9 mouse cellular contexts compared by ENCODE assay signal in genomic region chr12:69500600-69501345, GRCm38 (mm10).
DNase-seq lines count a peak whose midpoint lies in the region; ATAC-seq and TF ChIP-seq lines count a peak whose summit lies in the region.
"Had no signal": no experiment of that assay in that cellular context is flagged by ENCODE, and none has a peak within 500 bp of the region (broad histone marks: within the 10 kb centered on the region; RNA-seq: fewer than 3 reads in every experiment).

No protein-coding gene starts in this region.

- H3K4me1 ChIP-seq in forebrain, embryonic 15.5 days, result peaks cover 35% of the 10 kb centered on the region
- H3K4me1 ChIP-seq in lung, postnatal 0 days (ENCODE audit: insufficient read depth, low read depth, low read length), result peaks cover 29% of the 10 kb centered on the region

- no peak for TF ChIP-seq CTCF in lung, postnatal 0 days (IDR thresholded peaks at IDR 0.05)

- H3K36me3 ChIP-seq in forebrain, embryonic 15.5 days, result no peaks in the 10 kb centered on the region
- no peaks in the 10 kb centered on the region for H3K36me3 ChIP-seq in lung, postnatal 0 days (ENCODE audit: insufficient read depth, low read length)

- no peaks in the 10 kb centered on the region for H3K9me3 ChIP-seq in forebrain, embryonic 15.5 days
- H3K9me3 ChIP-seq in lung, postnatal 0 days (ENCODE audit: low read length), result no peaks in the 10 kb centered on the region
- H3K9me3 ChIP-seq: megakaryocyte, embryonic 14.5 days had no signal

- H3K27ac ChIP-seq in forebrain, embryonic 15.5 days (replicated peaks), result peak overlapping the region; percentile 86
- H3K27ac ChIP-seq in lung, postnatal 0 days (ENCODE audit: low read length), result peak overlapping the region; percentile 96

- peak; percentile 45 for DNase-seq in layer of hippocampus, adult 9-11 months
- no peak for DNase-seq in layer of hippocampus, postnatal 25 days (ENCODE audit: extremely low spot score in 1 of 2, low spot score in 1 of 2)
- DNase-seq in NIH3T3 (ENCODE audit: low read depth), result peak; percentile 76
- DNase-seq in lung, postnatal 0 days (ENCODE audit: low spot score), result peak; percentile 67
- DNase-seq in embryo, embryonic 10 days (ENCODE audit: low spot score), result no peak
- no peak for DNase-seq in ovary, postnatal 10 days (ENCODE audit: low spot score)

- no peak overlapping the region for H3K9ac ChIP-seq in forebrain, embryonic 15.5 days (replicated peaks)
- no peak overlapping the region for H3K9ac ChIP-seq in lung, postnatal 0 days (replicated peaks; ENCODE audit: low read depth)

- no peak for TF ChIP-seq EP300 in lung, postnatal 0 days (IDR thresholded peaks at IDR 0.05)

- 67% methylated on average over 15 of the region's 15 CpGs for WGBS in forebrain, embryonic 15.5 days
- WGBS in lung, postnatal 0 days, result 47% methylated on average over 15 of the region's 15 CpGs

- no peak for ATAC-seq in forebrain, embryonic 15.5 days (replicated peaks)
- peak; percentile 18 to 36; a peak in 1 of 4 replicates for ATAC-seq in hematopoietic stem cell, adult 5-6 weeks (replicated peaks in 1 of 2; ENCODE audit: insufficient read depth in 1 of 2, low FRiP score in 2 of 2, low TSS enrichment in 1 of 2, low read depth in 1 of 2, poor library complexity in 2 of 2, severe bottlenecking in 2 of 2)
- ATAC-seq in lung, postnatal 0 days, result no peak

- H3K27me3 ChIP-seq in forebrain, embryonic 15.5 days, result no peaks in the 10 kb centered on the region
- no peaks in the 10 kb centered on the region for H3K27me3 ChIP-seq in lung, postnatal 0 days (replicated peaks; ENCODE audit: insufficient read depth, low read length)
- H3K27me3 ChIP-seq: megakaryocyte, embryonic 14.5 days had no signal

- H3K4me2 ChIP-seq in forebrain, embryonic 15.5 days (replicated peaks), result no peak overlapping the region
- H3K4me2 ChIP-seq in lung, postnatal 0 days (replicated peaks; ENCODE audit: low read depth, low read length), result no peak overlapping the region

- no peak overlapping the region for H3K4me3 ChIP-seq in forebrain, embryonic 15.5 days
- no peak overlapping the region for H3K4me3 ChIP-seq in lung, postnatal 0 days (ENCODE audit: low read depth, low read length)
- H3K4me3 ChIP-seq: megakaryocyte, embryonic 14.5 days had no signal

Comparison
In these comparisons a context has a peak if more than half of its experiments do, and no peak if none do; other contexts are left out.
1. DNase-seq: peak in layer of hippocampus, adult 9-11 months (single experiment), NIH3T3 (single experiment) and lung, postnatal 0 days (single experiment); none in layer of hippocampus, postnatal 25 days (0 of 2), embryo, embryonic 10 days (single experiment) and ovary, postnatal 10 days (single experiment).
2. ATAC-seq: peak in hematopoietic stem cell, adult 5-6 weeks (2 of 2); none in forebrain, embryonic 15.5 days (single experiment) and lung, postnatal 0 days (single experiment).